Comparison of ENCODE assay signal across 34 mouse cellular contexts in the genomic region with DNA sequence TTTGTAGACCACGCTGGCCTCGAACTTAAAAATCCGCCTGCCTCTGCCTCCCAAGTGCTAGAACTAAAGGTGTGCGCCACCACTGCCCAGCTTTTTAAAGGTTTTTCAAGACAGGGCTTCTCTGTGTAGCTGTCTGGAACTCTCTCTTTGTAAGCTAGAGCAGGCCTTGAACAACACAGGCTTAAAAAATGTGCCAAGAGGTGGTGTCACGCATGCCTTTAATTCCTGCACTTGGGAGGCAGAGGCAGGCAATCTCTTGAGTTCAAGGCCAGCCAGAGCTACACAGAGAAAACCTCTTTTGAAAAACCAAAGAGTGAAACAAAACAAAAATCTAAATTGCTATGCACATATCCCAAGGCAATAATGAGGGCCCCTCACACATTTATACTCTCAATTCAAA. TPM values are rescaled to one million over a fixed set of nuclear protein-coding genes. Genes with fewer than 3 reads are reported as not detected.
A peak's percentile ranks its signal among the peaks of the same experiment; 100 is the strongest.
DNase-seq lines count a peak whose midpoint lies in the region; ATAC-seq lines count a peak whose summit lies in the region.
"Had no signal": no experiment of that assay in that cellular context is flagged by ENCODE, and none has a peak within 500 bp of the region (broad histone marks: within the 10 kb centered on the region; RNA-seq: fewer than 3 reads in every experiment).

No protein-coding gene starts in this region.

- no peaks in the 10 kb centered on the region for H3K27me3 ChIP-seq in forebrain, embryonic 13.5 days
- H3K27me3 ChIP-seq: embryonic facial prominence, embryonic 13.5 days; embryonic facial prominence, embryonic 15.5 days; forebrain, embryonic 12.5 days; forebrain, embryonic 15.5 days had no signal

- H3K36me3 ChIP-seq in forebrain, embryonic 13.5 days (ENCODE audit: poor library complexity, severe bottlenecking) = no peaks in the 10 kb centered on the region
- H3K36me3 ChIP-seq: embryonic facial prominence, embryonic 13.5 days; embryonic facial prominence, embryonic 15.5 days; forebrain, embryonic 10.5 days; forebrain, embryonic 12.5 days; forebrain, embryonic 15.5 days had no signal

- H3K27ac ChIP-seq in forebrain, embryonic 13.5 days = no peak overlapping the region
- H3K27ac ChIP-seq: embryonic facial prominence, embryonic 13.5 days; embryonic facial prominence, embryonic 15.5 days; forebrain, embryonic 10.5 days; forebrain, embryonic 12.5 days; forebrain, embryonic 15.5 days had no signal

- WGBS in forebrain, embryonic 13.5 days = 93% methylated on average over 5 of the region's 5 CpGs

- no peak overlapping the region for H3K9ac ChIP-seq in forebrain, embryonic 13.5 days
- H3K9ac ChIP-seq: embryonic facial prominence, embryonic 13.5 days; embryonic facial prominence, embryonic 15.5 days; forebrain, embryonic 12.5 days; forebrain, embryonic 15.5 days; forebrain, postnatal 0 days had no signal

- H3K9me3 ChIP-seq in forebrain, embryonic 13.5 days (replicated peaks) = no peaks in the 10 kb centered on the region
- H3K9me3 ChIP-seq: embryonic facial prominence, embryonic 13.5 days; embryonic facial prominence, embryonic 15.5 days; forebrain, embryonic 10.5 days; forebrain, embryonic 12.5 days; forebrain, embryonic 15.5 days had no signal

- peak; percentile 38 for DNase-seq in ES-CJ7 (ENCODE audit: low read depth, low spot score)
- peak; percentile 51 for DNase-seq in ZHBTc4 (ENCODE audit: low read depth, low spot score)
- DNase-seq in retina, embryonic 14.5 days (ENCODE audit: low spot score) = peak; percentile 23
- DNase-seq in MN1 (ENCODE audit: low spot score) = no peak
- no peak for DNase-seq in adrenal gland, postnatal 14 days
- DNase-seq: adrenal gland, adult 8-10 months; adrenal gland, postnatal 25 days; B cell, adult 2 months; cerebellum, adult 11 months; cerebellum, adult 18-20 months; cerebellum, adult 8-10 months; cerebellum, adult 9-11 months; cerebellum, postnatal 14 days; cerebellum, postnatal 36 days; embryo, embryonic 11 days; forebrain, postnatal 0 days had no signal

- no peak for ATAC-seq in forebrain, embryonic 13.5 days
- ATAC-seq: activated CD4-positive, CD25-positive, alpha-beta regulatory T cell, adult 4 months; CD4-positive, CD25-positive, alpha-beta regulatory T cell, adult 4 months; forebrain, embryonic 15.5 days; forebrain, postnatal 0 days; Patski had no signal

- no peaks in the 10 kb centered on the region for H3K4me1 ChIP-seq in forebrain, embryonic 13.5 days
- H3K4me1 ChIP-seq: embryonic facial prominence, embryonic 13.5 days; embryonic facial prominence, embryonic 15.5 days; forebrain, embryonic 10.5 days; forebrain, embryonic 12.5 days; forebrain, embryonic 15.5 days had no signal

- H3K4me2 ChIP-seq in forebrain, embryonic 13.5 days = no peak overlapping the region
- H3K4me2 ChIP-seq: embryonic facial prominence, embryonic 13.5 days; embryonic facial prominence, embryonic 15.5 days; forebrain, embryonic 12.5 days; forebrain, embryonic 15.5 days had no signal

- no peak overlapping the region for H3K4me3 ChIP-seq in forebrain, embryonic 13.5 days
- H3K4me3 ChIP-seq: embryonic facial prominence, embryonic 13.5 days; embryonic facial prominence, embryonic 15.5 days; erythroblast, embryonic 14.5 days; forebrain, embryonic 10.5 days; forebrain, embryonic 12.5 days; forebrain, embryonic 15.5 days had no signal

RNA-seq across cellular contexts. Expression of gene Gtsf1, which starts 28.9 kb away (rescaled TPM):
- not detected in 2 replicates for polyA plus RNA-seq in forebrain, embryonic 13.5 days (2015; fragmentation: Nextera tagmentation; extraction: Ambion mirVana)
- total RNA-seq in adrenal gland, postnatal 14 days (2021) = not detected in 2 replicates
- total RNA-seq: adrenal gland, adult 18-20 months; adrenal gland, adult 8-10 months; adrenal gland, postnatal 25 days; adrenal gland, postnatal 4 days; CH12.LX; common myeloid progenitor, adult 5-6 weeks; forebrain, postnatal 0 days had no signal
- polyA plus RNA-seq: activated CD4-positive, CD25-positive, alpha-beta regulatory T cell, adult 4 months; brain, embryonic 14.5 days; CD4-positive, CD25-positive, alpha-beta regulatory T cell, adult 4 months; embryonic facial prominence, embryonic 13.5 days; embryonic facial prominence, embryonic 15.5 days; erythroblast, embryonic 14.5 days; forebrain, embryonic 10.5 days; forebrain, embryonic 12.5 days; forebrain, embryonic 15.5 days; forebrain, postnatal 0 days; Patski had no signal

RNA-seq across cellular contexts. Expression of gene Itga5, which starts 34.8 kb away (rescaled TPM):
- 7.7 and 8.0 TPM in 2 replicates for polyA plus RNA-seq in forebrain, embryonic 13.5 days (2015; fragmentation: Nextera tagmentation; extraction: Ambion mirVana)
- total RNA-seq in adrenal gland, postnatal 14 days (2021) = 34.9 and 37.7 TPM in 2 replicates

RNA-seq across cellular contexts. Expression of gene Gtsf2, which starts 46.9 kb away (rescaled TPM):
- polyA plus RNA-seq in forebrain, embryonic 13.5 days (2015; fragmentation: Nextera tagmentation; extraction: Ambion mirVana) = not detected in 2 replicates
- not detected in 2 replicates for total RNA-seq in adrenal gland, postnatal 14 days (2021)
- total RNA-seq: adrenal gland, adult 18-20 months; adrenal gland, adult 8-10 months; adrenal gland, postnatal 25 days; adrenal gland, postnatal 4 days; CH12.LX; common myeloid progenitor, adult 5-6 weeks; ES-E14; forebrain, postnatal 0 days; MEL had no signal
- polyA plus RNA-seq: activated CD4-positive, CD25-positive, alpha-beta regulatory T cell, adult 4 months; brain, embryonic 14.5 days; CD4-positive, CD25-positive, alpha-beta regulatory T cell, adult 4 months; embryonic facial prominence, embryonic 11.5 days; embryonic facial prominence, embryonic 13.5 days; embryonic facial prominence, embryonic 15.5 days; erythroblast, embryonic 14.5 days; forebrain, embryonic 12.5 days; forebrain, embryonic 15.5 days; forebrain, postnatal 0 days had no signal

RNA-seq across cellular contexts. Expression of gene Nckap1l, which starts 52.2 kb away (rescaled TPM):
- 1.0 and 1.2 TPM in 2 replicates for polyA plus RNA-seq in forebrain, embryonic 13.5 days (2015; fragmentation: Nextera tagmentation; extraction: Ambion mirVana)
- 3.7 and 12.1 TPM in 2 replicates for total RNA-seq in adrenal gland, postnatal 14 days (2021)

Comparison
In these comparisons a context has a peak if more than half of its experiments do, and no peak if none do; other contexts are left out.
1. DNase-seq: peak in ES-CJ7 (single experiment), ZHBTc4 (single experiment) and retina, embryonic 14.5 days (single experiment); none in MN1 (single experiment) and adrenal gland, postnatal 14 days (single experiment).